Mouse (Mus musculus) thymus, adult 2 months (tissue): ENCODE measurements around the gene Vtn.

ENCODE experiments used
- CTCF ChIP-seq: fragments of 200-500 bp; IDR thresholded peaks from 2 replicates; pipeline ENCODE4 v1.5.1; 2012; ENCODE audit warnings: mild to moderate bottlenecking, control low read depth, low read length, moderate library complexity, borderline replicate concordance; ENCODE audit not compliant: control insufficient read depth, poor library complexity, insufficient read depth; ENCODE audit errors: extremely low read depth
- POLR2A ChIP-seq: fragments of 200-500 bp; IDR thresholded peaks from 2 replicates; pipeline ENCODE4 v1.6.1; 2012; ENCODE audit warnings: mild to moderate bottlenecking, low read length, control low read depth, moderate library complexity; ENCODE audit not compliant: control insufficient read depth, poor library complexity, insufficient read depth; ENCODE audit errors: extremely low read depth

- no peak for TF ChIP-seq POLR2A
- no peak for TF ChIP-seq CTCF
Measured at GRCm38 (mm10) chr11:78500623-78501202, 1.8 kb downstream of the Vtn start.
